Mouse (Mus musculus): ENCODE measurements around the gene Ttc21a. TPM values are rescaled to one million over a fixed set of nuclear protein-coding genes. Genes with fewer than 3 reads are reported as not detected.

Gene Ttc21a
- polyA plus RNA-seq, 1 experiment: 0.15 TPM

GRCm38 (mm10) chr9:119993092-119993844 lies 55.9 kb downstream of the Ttc21a start:
- H3K27me3 ChIP-seq (ENCODE audit: control insufficient read depth, insufficient read depth, low read length): no peaks in the 10 kb centered on the region
- WGBS: 66% methylated on average over 10 of the region's 10 CpGs
- no peak overlapping the region for H3K4me3 ChIP-seq (ENCODE audit: extremely low read depth, insufficient read depth, insufficient read length)
- no peaks in the 10 kb centered on the region; the same call in 1 of the 2 replicates for H3K4me1 ChIP-seq (ENCODE audit: control insufficient read depth, insufficient read depth, insufficient read length)
- no peak overlapping the region for H3K27ac ChIP-seq (ENCODE audit: insufficient read depth, low read length)
- TF ChIP-seq CTCF (IDR thresholded peaks at IDR 0.05; ENCODE audit: extremely low read depth, insufficient read depth, insufficient read length, insufficient replicate concordance) (no peak), POLR2A (IDR thresholded peaks at IDR 0.05; ENCODE audit: low read depth, low read length) (no peak)
- no peak for DNase-seq (ENCODE audit: low read depth in 1 of 2, low spot score in 2 of 2)
- no peaks in the 10 kb centered on the region for H3K36me3 ChIP-seq (ENCODE audit: control insufficient read depth, insufficient read depth, low read length)

- Histone ChIP-seq H3K4me1 (ENCODE audit: control insufficient read depth, insufficient read depth, insufficient read length) (no peaks in the 10 kb centered on the region), H3K4me3 (ENCODE audit: extremely low read depth, insufficient read depth, insufficient read length) (no peak overlapping the region), H3K27ac (ENCODE audit: insufficient read depth, low read length) (no peak overlapping the region), H3K36me3 (ENCODE audit: control insufficient read depth, insufficient read depth, low read length) (no peaks in the 10 kb centered on the region), H3K27me3 (ENCODE audit: control insufficient read depth, insufficient read depth, low read length) (no peaks in the 10 kb centered on the region)
- WGBS: 71% methylated on average over 7 of the region's 7 CpGs
- no peak for DNase-seq (ENCODE audit: low read depth in 1 of 2, low spot score in 2 of 2)
- TF ChIP-seq CTCF (IDR thresholded peaks at IDR 0.05; ENCODE audit: extremely low read depth, insufficient read depth, insufficient read length, insufficient replicate concordance): no peak
- TF ChIP-seq POLR2A (IDR thresholded peaks at IDR 0.05; ENCODE audit: low read depth, low read length): no peak
Observed at GRCm38 (mm10) chr9:119994207-119994606, 56.8 kb downstream of the Ttc21a start.

- no peak overlapping the region for H3K27ac ChIP-seq (ENCODE audit: insufficient read depth, low read length)
- 70% methylated on average over 4 of the region's 4 CpGs for WGBS
- no peak overlapping the region for H3K4me3 ChIP-seq (ENCODE audit: extremely low read depth, insufficient read depth, insufficient read length)
- no peaks in the 10 kb centered on the region for H3K27me3 ChIP-seq (ENCODE audit: control insufficient read depth, insufficient read depth, low read length)
- H3K36me3 ChIP-seq (ENCODE audit: control insufficient read depth, insufficient read depth, low read length): no peaks in the 10 kb centered on the region
- no peak for DNase-seq (ENCODE audit: low read depth in 1 of 2, low spot score in 2 of 2)
- no peaks in the 10 kb centered on the region for H3K4me1 ChIP-seq (ENCODE audit: control insufficient read depth, insufficient read depth, insufficient read length)
- TF ChIP-seq CTCF (IDR thresholded peaks at IDR 0.05; ENCODE audit: extremely low read depth, insufficient read depth, insufficient read length, insufficient replicate concordance) (no peak), POLR2A (IDR thresholded peaks at IDR 0.05; ENCODE audit: low read depth, low read length) (no peak)
Observed at GRCm38 (mm10) chr9:119996080-119996479, 58.7 kb downstream of the Ttc21a start.

- Histone ChIP-seq H3K36me3 (ENCODE audit: control insufficient read depth, insufficient read depth, low read length) (no peaks in the 10 kb centered on the region), H3K4me3 (ENCODE audit: extremely low read depth, insufficient read depth, insufficient read length) (no peak overlapping the region), H3K27ac (ENCODE audit: insufficient read depth, low read length) (no peak overlapping the region), H3K4me1 (ENCODE audit: control insufficient read depth, insufficient read depth, insufficient read length) (peaks cover 4% of the 10 kb centered on the region; the same call in 1 of the 2 replicates), H3K27me3 (ENCODE audit: control insufficient read depth, insufficient read depth, low read length) (no peaks in the 10 kb centered on the region)
- TF ChIP-seq CTCF (IDR thresholded peaks at IDR 0.05; ENCODE audit: extremely low read depth, insufficient read depth, insufficient read length, insufficient replicate concordance) (no peak), POLR2A (IDR thresholded peaks at IDR 0.05; ENCODE audit: low read depth, low read length) (no peak)
- DNase-seq (ENCODE audit: low read depth in 1 of 2, low spot score in 2 of 2): no peak
- WGBS: 96% methylated on average over 1 of the region's 1 CpGs
Observed at GRCm38 (mm10) chr9:119998776-119999175, 61.4 kb downstream of the Ttc21a start.

GRCm38 (mm10) chr9:119999636-120000035 lies 62.2 kb downstream of the Ttc21a start:
- H3K36me3 ChIP-seq (ENCODE audit: control insufficient read depth, insufficient read depth, low read length): no peaks in the 10 kb centered on the region
- no peak for DNase-seq (ENCODE audit: low read depth in 1 of 2, low spot score in 2 of 2)
- TF ChIP-seq POLR2A (IDR thresholded peaks at IDR 0.05; ENCODE audit: low read depth, low read length) (no peak), CTCF (IDR thresholded peaks at IDR 0.05; ENCODE audit: extremely low read depth, insufficient read depth, insufficient read length, insufficient replicate concordance) (no peak)
- H3K27ac ChIP-seq (ENCODE audit: insufficient read depth, low read length): no peak overlapping the region
- H3K27me3 ChIP-seq (ENCODE audit: control insufficient read depth, insufficient read depth, low read length): no peaks in the 10 kb centered on the region
- no peak overlapping the region for H3K4me3 ChIP-seq (ENCODE audit: extremely low read depth, insufficient read depth, insufficient read length)
- peaks cover 4% of the 10 kb centered on the region; the same call in 1 of the 2 replicates for H3K4me1 ChIP-seq (ENCODE audit: control insufficient read depth, insufficient read depth, insufficient read length)
- 92% methylated on average over 6 of the region's 6 CpGs for WGBS

GRCm38 (mm10) chr9:120000761-120001160 lies 63.4 kb downstream of the Ttc21a start:
- Histone ChIP-seq H3K4me1 (ENCODE audit: control insufficient read depth, insufficient read depth, insufficient read length) (peaks cover 4% of the 10 kb centered on the region; the same call in 1 of the 2 replicates), H3K36me3 (ENCODE audit: control insufficient read depth, insufficient read depth, low read length) (no peaks in the 10 kb centered on the region), H3K4me3 (ENCODE audit: extremely low read depth, insufficient read depth, insufficient read length) (no peak overlapping the region), H3K27ac (ENCODE audit: insufficient read depth, low read length) (no peak overlapping the region), H3K27me3 (ENCODE audit: control insufficient read depth, insufficient read depth, low read length) (no peaks in the 10 kb centered on the region)
- no peak for TF ChIP-seq POLR2A (IDR thresholded peaks at IDR 0.05; ENCODE audit: low read depth, low read length)
- no peak for TF ChIP-seq CTCF (IDR thresholded peaks at IDR 0.05; ENCODE audit: extremely low read depth, insufficient read depth, insufficient read length, insufficient replicate concordance)
- DNase-seq (ENCODE audit: low read depth in 1 of 2, low spot score in 2 of 2): no peak
- WGBS: 79% methylated on average over 5 of the region's 5 CpGs

Measured in spleen, adult 2 months (tissue).